Mouse (Mus musculus): Measurements from ENCODE around the gene Numb. TPM values are rescaled to one million over a fixed set of nuclear protein-coding genes. Genes with fewer than 3 reads are reported as not detected.

Numb gene
- polyA plus RNA-seq, 1 experiment = 11.2 TPM

DNA sequence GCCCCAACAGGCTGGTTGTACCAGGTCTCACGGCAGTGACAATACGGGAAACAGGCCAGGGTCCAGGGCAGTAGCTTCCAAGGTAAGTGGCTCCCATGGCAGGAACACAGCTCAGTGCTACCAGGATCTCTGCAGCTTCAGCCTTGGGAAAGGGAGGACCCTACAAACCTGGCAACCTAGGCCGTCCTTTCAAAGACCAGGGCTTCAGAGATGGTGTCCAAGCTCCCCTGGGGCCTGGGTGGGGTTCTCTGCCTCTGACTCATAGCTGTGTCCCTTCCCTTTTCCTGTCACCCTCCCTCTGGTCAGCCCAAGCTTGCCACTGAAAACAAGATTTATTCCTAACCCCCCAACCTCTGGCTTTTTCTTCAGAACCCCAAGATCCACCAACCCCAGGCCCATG, 141.6 kb downstream of the Numb start:
- H3K27me3 ChIP-seq (ENCODE audit: control insufficient read depth, insufficient read depth, insufficient read length) = peaks cover 11% of the 10 kb centered on the region
- no peak overlapping the region for H3ac ChIP-seq (ENCODE audit: control insufficient read depth, insufficient read length, low read depth)
- TF ChIP-seq MAX (IDR thresholded peaks at IDR 0.05) = no peak
- TF ChIP-seq CEBPB (IDR thresholded peaks at IDR 0.05; ENCODE audit: low read depth) = no peak
- TF ChIP-seq USF1 (IDR thresholded peaks at IDR 0.05; ENCODE audit: low read depth) = no peak
- no peak for TF ChIP-seq MYOG (IDR thresholded peaks at IDR 0.05; ENCODE audit: control insufficient read depth, extremely low read depth, insufficient read length)
- TF ChIP-seq FOSL1 (IDR thresholded peaks at IDR 0.05; ENCODE audit: insufficient read depth, low read length, poor library complexity, severe bottlenecking) = no peak
- TF ChIP-seq CTCF (IDR thresholded peaks at IDR 0.05; ENCODE audit: control insufficient read depth, insufficient read depth, insufficient read length) = no peak
- no peak for TF ChIP-seq MYOD1 (IDR thresholded peaks at IDR 0.05; ENCODE audit: control insufficient read depth, insufficient read length, low read depth)
- no peaks in the 10 kb centered on the region for H3K79me2 ChIP-seq (ENCODE audit: control insufficient read depth, insufficient read depth)
- no peaks in the 10 kb centered on the region for H3K79me3 ChIP-seq (ENCODE audit: low read depth)
- no peak overlapping the region for H3K4me3 ChIP-seq (ENCODE audit: insufficient read depth, poor library complexity, severe bottlenecking)
- H3K36me3 ChIP-seq (ENCODE audit: control insufficient read depth, insufficient read depth) = no peaks in the 10 kb centered on the region

DNA sequence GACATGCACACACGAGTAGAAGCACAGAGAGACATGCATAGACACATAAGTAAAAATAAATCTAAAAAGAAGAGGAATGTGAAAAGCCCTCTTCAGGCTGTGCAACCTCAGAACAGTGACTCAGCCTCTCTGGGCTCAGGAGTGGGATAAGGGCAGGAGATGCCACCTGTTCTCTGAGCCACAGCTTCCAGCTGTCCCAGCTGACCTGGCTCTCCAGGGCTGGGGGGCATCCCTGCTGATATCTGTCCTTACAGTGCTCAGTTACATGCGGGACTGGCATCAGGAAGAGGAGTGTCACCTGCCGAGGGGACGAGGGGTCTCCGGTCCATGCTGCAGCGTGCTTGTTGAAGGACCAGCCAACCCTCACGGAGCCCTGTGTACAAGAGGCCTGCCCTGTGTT, 145.0 kb downstream of the Numb start:
- TF ChIP-seq MYOG (IDR thresholded peaks at IDR 0.05; ENCODE audit: control insufficient read depth, extremely low read depth, insufficient read length) (no peak), CEBPB (IDR thresholded peaks at IDR 0.05; ENCODE audit: low read depth) (no peak)
- peaks cover 15% of the 10 kb centered on the region for H3K27me3 ChIP-seq (ENCODE audit: control insufficient read depth, insufficient read depth, insufficient read length)

DNA sequence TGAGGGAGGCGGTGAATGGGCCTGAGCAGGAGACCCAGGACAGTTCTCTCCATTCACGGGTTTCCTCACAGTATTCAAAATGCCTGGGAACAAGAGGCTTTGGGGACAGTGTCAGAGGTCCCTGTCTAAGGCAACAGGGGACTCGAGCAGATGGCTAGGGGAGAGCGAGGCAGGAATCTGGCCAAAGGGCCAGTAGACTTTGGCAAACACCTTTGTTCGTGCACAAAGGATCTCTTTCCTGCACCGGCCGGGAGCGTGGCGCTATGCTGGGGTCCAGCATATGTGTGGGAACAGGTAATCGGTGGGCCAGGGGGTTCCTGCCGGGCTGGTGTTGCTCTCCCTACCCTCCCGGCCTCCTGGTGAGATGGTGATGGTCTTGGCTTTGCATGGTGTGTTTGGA, 146.1 kb downstream of the Numb start:
- no peaks in the 10 kb centered on the region for H3K79me3 ChIP-seq (ENCODE audit: low read depth)
- H3K36me3 ChIP-seq (ENCODE audit: control insufficient read depth, insufficient read depth) = no peaks in the 10 kb centered on the region
- H3K27me3 ChIP-seq (ENCODE audit: control insufficient read depth, insufficient read depth, insufficient read length) = peaks cover 15% of the 10 kb centered on the region
- H3K4me3 ChIP-seq (ENCODE audit: insufficient read depth, poor library complexity, severe bottlenecking) = no peak overlapping the region
- H3K79me2 ChIP-seq (ENCODE audit: control insufficient read depth, insufficient read depth) = no peaks in the 10 kb centered on the region
- TF ChIP-seq MYOG (IDR thresholded peaks at IDR 0.05; ENCODE audit: control insufficient read depth, extremely low read depth, insufficient read length) (no peak), CTCF (IDR thresholded peaks at IDR 0.05; ENCODE audit: control insufficient read depth, insufficient read depth, insufficient read length) (no peak), CEBPB (IDR thresholded peaks at IDR 0.05; ENCODE audit: low read depth) (no peak), MYOD1 (IDR thresholded peaks at IDR 0.05; ENCODE audit: control insufficient read depth, insufficient read length, low read depth) (no peak), FOSL1 (IDR thresholded peaks at IDR 0.05; ENCODE audit: insufficient read depth, low read length, poor library complexity, severe bottlenecking) (no peak), MAX (IDR thresholded peaks at IDR 0.05) (no peak), USF1 (IDR thresholded peaks at IDR 0.05; ENCODE audit: low read depth) (no peak)
- H3ac ChIP-seq (ENCODE audit: control insufficient read depth, insufficient read length, low read depth) = no peak overlapping the region

More for the DNA sequence above, 145.0 kb downstream of the Numb start:
- Histone ChIP-seq H3K79me2 (ENCODE audit: control insufficient read depth, insufficient read depth) (no peaks in the 10 kb centered on the region), H3K36me3 (ENCODE audit: control insufficient read depth, insufficient read depth) (no peaks in the 10 kb centered on the region), H3ac (ENCODE audit: control insufficient read depth, insufficient read length, low read depth) (no peak overlapping the region), H3K4me3 (ENCODE audit: insufficient read depth, poor library complexity, severe bottlenecking) (no peak overlapping the region), H3K79me3 (ENCODE audit: low read depth) (no peaks in the 10 kb centered on the region)

- Histone ChIP-seq H3K4me3 (ENCODE audit: insufficient read depth, poor library complexity, severe bottlenecking) (no peak overlapping the region), H3K79me3 (ENCODE audit: low read depth) (no peaks in the 10 kb centered on the region), H3K36me3 (ENCODE audit: control insufficient read depth, insufficient read depth) (no peaks in the 10 kb centered on the region), H3ac (ENCODE audit: control insufficient read depth, insufficient read length, low read depth) (no peak overlapping the region), H3K27me3 (ENCODE audit: control insufficient read depth, insufficient read depth, insufficient read length) (peaks cover 4% of the 10 kb centered on the region), H3K79me2 (ENCODE audit: control insufficient read depth, insufficient read depth) (no peaks in the 10 kb centered on the region)
- TF ChIP-seq MAX (IDR thresholded peaks at IDR 0.05) (no peak), FOSL1 (IDR thresholded peaks at IDR 0.05; ENCODE audit: insufficient read depth, low read length, poor library complexity, severe bottlenecking) (no peak), MYOD1 (IDR thresholded peaks at IDR 0.05; ENCODE audit: control insufficient read depth, insufficient read length, low read depth) (no peak), CEBPB (IDR thresholded peaks at IDR 0.05; ENCODE audit: low read depth) (no peak), CTCF (IDR thresholded peaks at IDR 0.05; ENCODE audit: control insufficient read depth, insufficient read depth, insufficient read length) (peak; percentile 38)
Measured at GRCm38 (mm10) chr12:83770418-83771256, 151.1 kb downstream of the Numb start.

DNA sequence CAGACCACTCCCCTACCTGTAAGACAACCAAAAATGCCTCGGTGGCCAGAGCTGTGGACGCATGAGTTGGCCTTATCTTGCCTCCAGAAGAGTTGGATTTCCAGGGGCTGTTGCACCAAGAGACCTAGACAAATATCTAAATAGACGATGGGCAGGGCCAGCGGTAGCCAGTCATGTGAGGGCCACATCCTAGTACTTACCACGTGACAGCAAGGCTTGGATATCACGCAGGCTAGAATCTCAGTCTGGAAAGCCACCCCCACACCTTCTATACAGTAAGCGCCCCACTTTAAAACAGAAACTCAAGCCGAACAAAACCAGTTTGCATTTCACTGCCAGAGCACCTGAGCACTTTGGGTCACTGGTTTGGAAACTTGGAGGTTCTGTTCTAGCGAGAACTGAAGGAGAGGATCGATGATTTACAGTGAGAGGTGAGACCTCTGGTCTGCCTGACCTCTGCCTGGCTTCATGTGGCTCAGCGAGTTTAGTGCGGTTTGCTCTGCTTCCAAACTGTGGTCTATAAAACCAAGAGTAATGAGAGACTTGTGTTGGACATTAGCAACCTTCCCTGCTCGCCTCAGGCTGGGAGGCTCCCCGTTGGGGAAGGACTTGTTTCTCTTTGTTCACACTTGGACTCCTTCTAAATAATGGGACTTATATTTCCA, 153.4 kb downstream of the Numb start:
- Histone ChIP-seq H3K4me3 (ENCODE audit: insufficient read depth, poor library complexity, severe bottlenecking) (no peak overlapping the region), H3K36me3 (ENCODE audit: control insufficient read depth, insufficient read depth) (no peaks in the 10 kb centered on the region)
- no peak for TF ChIP-seq CTCF (IDR thresholded peaks at IDR 0.05; ENCODE audit: control insufficient read depth, insufficient read depth, insufficient read length)
- TF ChIP-seq CEBPB (IDR thresholded peaks at IDR 0.05; ENCODE audit: low read depth) = no peak
- TF ChIP-seq MYOG (IDR thresholded peaks at IDR 0.05; ENCODE audit: control insufficient read depth, extremely low read depth, insufficient read length) = no peak
- TF ChIP-seq FOSL1 (IDR thresholded peaks at IDR 0.05; ENCODE audit: insufficient read depth, low read length, poor library complexity, severe bottlenecking) = no peak
- TF ChIP-seq MYOD1 (IDR thresholded peaks at IDR 0.05; ENCODE audit: control insufficient read depth, insufficient read length, low read depth) = no peak
- no peak for TF ChIP-seq MAX (IDR thresholded peaks at IDR 0.05)
- TF ChIP-seq USF1 (IDR thresholded peaks at IDR 0.05; ENCODE audit: low read depth) = no peak

More for the DNA sequence above, 153.4 kb downstream of the Numb start:
- no peaks in the 10 kb centered on the region for H3K79me2 ChIP-seq (ENCODE audit: control insufficient read depth, insufficient read depth)
- no peaks in the 10 kb centered on the region for H3K79me3 ChIP-seq (ENCODE audit: low read depth)
- no peaks in the 10 kb centered on the region for H3K27me3 ChIP-seq (ENCODE audit: control insufficient read depth, insufficient read depth, insufficient read length)
- no peak overlapping the region for H3ac ChIP-seq (ENCODE audit: control insufficient read depth, insufficient read length, low read depth)
